Mouse (Mus musculus) limb, embryonic 10.5 days (tissue): Measurements from ENCODE around the gene Kdm1a. TPM values are rescaled to one million over a fixed set of nuclear protein-coding genes. Genes with fewer than 3 reads are reported as not detected.
A peak's percentile ranks its signal among the peaks of the same experiment; 100 is the strongest.

Experiments used
- DNase-seq: peaks from one replicate; pipeline ENCODE4 v3.0.0-alpha.2; 2017; ENCODE audit warnings: low spot score
- H3K27ac ChIP-seq: fragments of 300-500 bp; sonication (generic); 2 replicates; pipeline ENCODE4 v1.5.1; 2016; ENCODE audit warnings: mild to moderate bottlenecking
- H3K27me3 ChIP-seq: fragments of 300-500 bp; sonication (generic); 2 replicates; pipeline ENCODE4 v1.6.1; 2016; ENCODE audit warnings: low read depth, mild to moderate bottlenecking; ENCODE audit not compliant: poor library complexity, severe bottlenecking
- H3K36me3 ChIP-seq: fragments of 300-500 bp; sonication (generic); 2 replicates; pipeline ENCODE4 v1.6.1; 2016; ENCODE audit warnings: mild to moderate bottlenecking, moderate library complexity
- H3K4me1 ChIP-seq: fragments of 300-500 bp; sonication (generic); 2 replicates; pipeline ENCODE4 v1.6.1; 2016
- H3K4me3 ChIP-seq: fragments of 300-500 bp; sonication (generic); 2 replicates; pipeline ENCODE4 v1.5.1; 2016; ENCODE audit warnings: mild to moderate bottlenecking, moderate library complexity
- H3K9me3 ChIP-seq: fragments of 300-500 bp; sonication (generic); replicated peaks from 2 replicates; pipeline ENCODE4 v1.6.1; 2016; ENCODE audit warnings: mild to moderate bottlenecking
- WGBS: fragments of 180-500 bp; shearing (Covaris S2); methylation state at CpG from one replicate; pipeline ENCODE4 v1.1.7; 2016; 5-methylcytosine and 5-hydroxymethylcytosine counted together
- polyA plus RNA-seq: library from polyadenylated mRNA; unstranded; fragments of >200 nt; fragmentation: Nextera tagmentation; extraction: Ambion mirVana; gene quantifications from 2 replicates; pipeline ENCODE4 v1.2.1, GENCODE M21; 2016

Gene Kdm1a
- polyA plus RNA-seq, 1 experiment from 2014 or later: 62.0 TPM

GRCm38 (mm10) chr4:136553108-136553507 lies 49.4 kb downstream of the Kdm1a start:
- WGBS: 97% methylated on average over 1 of the region's 1 CpGs

GRCm38 (mm10) chr4:136548381-136548801 lies 54.1 kb downstream of the Kdm1a start:
- peaks cover 100% of the 10 kb centered on the region for H3K36me3 ChIP-seq
- H3K4me3 ChIP-seq: no peak overlapping the region
- no peak for DNase-seq
- no peaks in the 10 kb centered on the region for H3K4me1 ChIP-seq
- H3K27me3 ChIP-seq: no peaks in the 10 kb centered on the region
- 87% methylated on average over 1 of the region's 1 CpGs for WGBS
- no peaks in the 10 kb centered on the region for H3K9me3 ChIP-seq
- no peak overlapping the region for H3K27ac ChIP-seq

More at GRCm38 (mm10) chr4:136553108-136553507, 49.4 kb downstream of the Kdm1a start:
- Histone ChIP-seq H3K4me3 (no peak overlapping the region), H3K4me1 (no peaks in the 10 kb centered on the region), H3K27me3 (no peaks in the 10 kb centered on the region), H3K27ac (no peak overlapping the region), H3K9me3 (no peaks in the 10 kb centered on the region), H3K36me3 (peaks cover 98% of the 10 kb centered on the region)
- DNase-seq: no peak

GRCm38 (mm10) chr4:136547721-136548120 lies 54.8 kb downstream of the Kdm1a start:
- Histone ChIP-seq H3K36me3 (peaks cover 100% of the 10 kb centered on the region), H3K4me1 (no peaks in the 10 kb centered on the region), H3K4me3 (no peak overlapping the region), H3K27me3 (no peaks in the 10 kb centered on the region), H3K9me3 (no peaks in the 10 kb centered on the region), H3K27ac (no peak overlapping the region)
- WGBS: 79% methylated on average over 1 of the region's 1 CpGs
- no peak for DNase-seq

GRCm38 (mm10) chr4:136546279-136547045 lies 56.1 kb downstream of the Kdm1a start:
- WGBS: 87% methylated on average over 3 of the region's 3 CpGs
- peaks cover 100% of the 10 kb centered on the region for H3K36me3 ChIP-seq

GRCm38 (mm10) chr4:136545151-136545550 lies 57.4 kb downstream of the Kdm1a start:
- Histone ChIP-seq H3K4me1 (no peaks in the 10 kb centered on the region), H3K36me3 (peaks cover 100% of the 10 kb centered on the region), H3K9me3 (no peaks in the 10 kb centered on the region), H3K27me3 (no peaks in the 10 kb centered on the region), H3K4me3 (no peak overlapping the region), H3K27ac (no peak overlapping the region)
- no peak for DNase-seq
- WGBS: 95% methylated on average over 3 of the region's 3 CpGs

More at GRCm38 (mm10) chr4:136546279-136547045, 56.1 kb downstream of the Kdm1a start:
- DNase-seq: no peak
- Histone ChIP-seq H3K27ac (no peak overlapping the region), H3K9me3 (no peaks in the 10 kb centered on the region), H3K4me1 (no peaks in the 10 kb centered on the region), H3K27me3 (no peaks in the 10 kb centered on the region), H3K4me3 (no peak overlapping the region)

GRCm38 (mm10) chr4:136526412-136526811 lies 76.1 kb downstream of the Kdm1a start:
- DNase-seq: no peak

GRCm38 (mm10) chr4:136524309-136524708 lies 78.2 kb downstream of the Kdm1a start:
- Histone ChIP-seq H3K27ac (no peak overlapping the region), H3K27me3 (no peaks in the 10 kb centered on the region), H3K9me3 (no peaks in the 10 kb centered on the region), H3K4me1 (no peaks in the 10 kb centered on the region), H3K36me3 (peaks cover 38% of the 10 kb centered on the region), H3K4me3 (no peak overlapping the region)
- 90% methylated on average over 2 of the region's 2 CpGs for WGBS
- DNase-seq: no peak

More at GRCm38 (mm10) chr4:136526412-136526811, 76.1 kb downstream of the Kdm1a start:
- no peak overlapping the region for H3K4me3 ChIP-seq
- H3K27me3 ChIP-seq: no peaks in the 10 kb centered on the region
- H3K27ac ChIP-seq: no peak overlapping the region
- no peaks in the 10 kb centered on the region for H3K9me3 ChIP-seq
- no peaks in the 10 kb centered on the region for H3K4me1 ChIP-seq
- H3K36me3 ChIP-seq: peaks cover 47% of the 10 kb centered on the region
- WGBS: 22% methylated on average over 4 of the region's 4 CpGs

GRCm38 (mm10) chr4:136521898-136522297 lies 80.6 kb downstream of the Kdm1a start:
- 92% methylated on average over 5 of the region's 5 CpGs for WGBS
- no peaks in the 10 kb centered on the region for H3K4me1 ChIP-seq
- no peak overlapping the region for H3K27ac ChIP-seq
- H3K27me3 ChIP-seq: no peaks in the 10 kb centered on the region
- no peaks in the 10 kb centered on the region for H3K9me3 ChIP-seq
- peaks cover 30% of the 10 kb centered on the region for H3K36me3 ChIP-seq
- no peak overlapping the region for H3K4me3 ChIP-seq
- DNase-seq: no peak

GRCm38 (mm10) chr4:136519866-136520265 lies 82.7 kb downstream of the Kdm1a start:
- no peaks in the 10 kb centered on the region for H3K27me3 ChIP-seq
- no peak overlapping the region for H3K4me3 ChIP-seq
- peaks cover 7% of the 10 kb centered on the region for H3K4me1 ChIP-seq
- H3K27ac ChIP-seq: no peak overlapping the region
- no peaks in the 10 kb centered on the region for H3K9me3 ChIP-seq
- peaks cover 31% of the 10 kb centered on the region for H3K36me3 ChIP-seq
- no peak for DNase-seq

GRCm38 (mm10) chr4:136518576-136518975 lies 83.9 kb downstream of the Kdm1a start:
- Histone ChIP-seq H3K27me3 (no peaks in the 10 kb centered on the region), H3K36me3 (peaks cover 25% of the 10 kb centered on the region), H3K4me1 (peaks cover 7% of the 10 kb centered on the region), H3K9me3 (no peaks in the 10 kb centered on the region), H3K27ac (no peak overlapping the region), H3K4me3 (no peak overlapping the region)
- 92% methylated on average over 2 of the region's 2 CpGs for WGBS
- DNase-seq: no peak

GRCm38 (mm10) chr4:136518141-136518540 lies 84.4 kb downstream of the Kdm1a start:
- DNase-seq: no peak
- Histone ChIP-seq H3K27ac (no peak overlapping the region), H3K4me1 (peaks cover 7% of the 10 kb centered on the region), H3K36me3 (peaks cover 21% of the 10 kb centered on the region), H3K4me3 (no peak overlapping the region), H3K27me3 (no peaks in the 10 kb centered on the region), H3K9me3 (no peaks in the 10 kb centered on the region)
- WGBS: 89% methylated on average over 2 of the region's 2 CpGs

- DNase-seq: no peak
- Histone ChIP-seq H3K27ac (peak overlapping the region; percentile 37), H3K27me3 (no peaks in the 10 kb centered on the region), H3K4me1 (peaks cover 17% of the 10 kb centered on the region), H3K4me3 (no peak overlapping the region), H3K36me3 (0 out of 2 replicates have a peak, but pooled peaks cover 6% of the 10 kb centered on the region), H3K9me3 (no peaks in the 10 kb centered on the region)
Observed at GRCm38 (mm10) chr4:136512905-136513304, 89.6 kb downstream of the Kdm1a start.

- 0 out of 2 replicates have a peak, but pooled peaks cover 7% of the 10 kb centered on the region for H3K36me3 ChIP-seq
- peaks cover 16% of the 10 kb centered on the region for H3K4me1 ChIP-seq
- 73% methylated on average over 4 of the region's 4 CpGs for WGBS
- H3K27ac ChIP-seq: no peak overlapping the region
- no peaks in the 10 kb centered on the region for H3K9me3 ChIP-seq
- no peak for DNase-seq
- H3K4me3 ChIP-seq: no peak overlapping the region
- H3K27me3 ChIP-seq: no peaks in the 10 kb centered on the region
Observed at GRCm38 (mm10) chr4:136511708-136512107, 90.8 kb downstream of the Kdm1a start.
